Mouse (Mus musculus) ES-Bruce4 (cell line): Measurements from ENCODE around the gene Gm28048.

Experiments used
- CTCF ChIP-seq: IDR thresholded peaks from one replicate; pipeline ENCODE4 v1.8.1; 2011; ENCODE audit warnings: low read depth, low read length
- EP300 ChIP-seq: IDR thresholded peaks from 2 replicates; pipeline ENCODE4 v1.6.1; 2011; ENCODE audit warnings: low read depth, low read length; ENCODE audit not compliant: insufficient read depth
- POLR2A ChIP-seq: IDR thresholded peaks from one replicate; pipeline ENCODE4 v1.8.1; 2011; ENCODE audit warnings: low read length; ENCODE audit not compliant: insufficient read depth

- TF ChIP-seq EP300 (no peak), POLR2A (no peak), CTCF (no peak)
Observed at GRCm38 (mm10) chr11:22876680-22877330, 105.1 kb downstream of the Gm28048 start.
